Mouse (Mus musculus): Measurements from ENCODE around the gene Caprin2. TPM values are rescaled to one million over a fixed set of nuclear protein-coding genes. Genes with fewer than 3 reads are reported as not detected.
A peak's percentile ranks its signal among the peaks of the same experiment; 100 is the strongest.

The Caprin2 gene
- polyA plus RNA-seq, 1 experiment from 2014 or later: 10.5 TPM

DNA sequence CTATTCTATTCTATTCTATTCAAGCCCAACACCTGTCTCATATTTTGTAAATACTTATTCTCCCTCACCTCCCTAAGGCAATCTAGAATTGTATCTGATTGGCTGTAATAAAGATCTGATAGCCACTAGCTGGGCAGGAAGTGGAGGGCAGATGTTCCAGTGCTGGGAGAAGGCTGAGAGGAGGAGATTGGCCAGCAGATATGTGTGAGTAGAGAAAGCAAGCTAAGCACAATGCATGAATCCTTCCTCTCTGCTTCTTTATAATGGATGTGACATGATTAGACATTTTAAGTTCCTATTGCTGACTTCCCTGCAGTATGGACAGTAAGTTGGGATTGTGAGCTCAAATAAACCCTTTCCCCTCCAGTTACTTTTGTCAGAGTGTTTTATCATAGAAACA, 57.6 kb downstream of the Caprin2 start:
- H3K9ac ChIP-seq (ENCODE audit: low read length): no peak overlapping the region
- H3K27ac ChIP-seq (replicated peaks in 1 of 2; ENCODE audit: control insufficient read depth in 1 of 2, insufficient read depth in 1 of 2, low read depth in 2 of 2, low read length in 2 of 2): no peak overlapping the region
- H3K4me3 ChIP-seq (ENCODE audit: control insufficient read depth in 1 of 2, insufficient read depth in 1 of 2, low read depth in 1 of 2, low read length in 2 of 2): no peak overlapping the region
- no peaks in the 10 kb centered on the region for H3K4me1 ChIP-seq (ENCODE audit: control insufficient read depth in 2 of 2, insufficient read depth in 2 of 2, low read length in 2 of 2)
- no peak overlapping the region for H3K4me2 ChIP-seq (ENCODE audit: low read length)
- no peaks in the 10 kb centered on the region for H3K9me3 ChIP-seq (ENCODE audit: control insufficient read depth, low read length)
- H3K27me3 ChIP-seq (ENCODE audit: control insufficient read depth, insufficient read depth, low read length): no peaks in the 10 kb centered on the region
- no peak for ATAC-seq (ENCODE audit: insufficient number of reproducible peaks, insufficient read depth, low FRiP score, low read depth)
- H3K36me3 ChIP-seq (ENCODE audit: control insufficient read depth, insufficient read depth, low read length): no peaks in the 10 kb centered on the region

DNA sequence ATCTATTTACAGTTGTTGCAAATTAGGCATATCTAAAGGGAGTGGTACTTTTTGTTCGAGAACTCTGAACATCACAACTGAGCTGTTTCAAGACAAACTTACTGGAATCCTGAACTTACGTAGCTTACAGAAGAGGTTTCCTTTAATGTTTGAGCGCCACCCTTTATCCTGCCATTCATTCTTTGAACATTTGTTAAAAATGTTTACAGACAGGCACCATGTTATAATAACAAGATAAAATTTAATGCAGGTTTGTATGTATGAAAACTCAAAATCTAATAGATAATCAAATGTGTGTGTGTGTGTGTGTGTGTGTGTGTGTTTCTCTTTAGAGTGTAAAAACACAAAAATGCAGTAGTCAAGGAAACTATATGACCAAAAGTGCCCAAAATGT, 64.3 kb downstream of the Caprin2 start:
- H3K4me2 ChIP-seq (ENCODE audit: low read length): peak overlapping the region; percentile 86
- ATAC-seq (ENCODE audit: insufficient number of reproducible peaks, insufficient read depth, low FRiP score, low read depth): no peak
- peak overlapping the region; percentile 73 to 76 for H3K4me3 ChIP-seq (ENCODE audit: control insufficient read depth in 1 of 2, insufficient read depth in 1 of 2, low read depth in 1 of 2, low read length in 2 of 2)
- 0 out of 4 replicates have a peak overlapping the region, but pooled peaks of 1 of the 2 experiments have one; percentile 55 for H3K27ac ChIP-seq (replicated peaks in 1 of 2; ENCODE audit: control insufficient read depth in 1 of 2, insufficient read depth in 1 of 2, low read depth in 2 of 2, low read length in 2 of 2)
- no peaks in the 10 kb centered on the region for H3K4me1 ChIP-seq (ENCODE audit: control insufficient read depth in 2 of 2, insufficient read depth in 2 of 2, low read length in 2 of 2)
- H3K27me3 ChIP-seq (ENCODE audit: control insufficient read depth, insufficient read depth, low read length): no peaks in the 10 kb centered on the region
- no peak overlapping the region; the same call in 1 of the 2 replicates for H3K9ac ChIP-seq (ENCODE audit: low read length)
- no peaks in the 10 kb centered on the region for H3K9me3 ChIP-seq (ENCODE audit: control insufficient read depth, low read length)
- no peaks in the 10 kb centered on the region for H3K36me3 ChIP-seq (ENCODE audit: control insufficient read depth, insufficient read depth, low read length)
- WGBS: 32% methylated on average over 3 of the region's 3 CpGs

- Histone ChIP-seq H3K9me3 (ENCODE audit: control insufficient read depth, low read length) (no peaks in the 10 kb centered on the region), H3K9ac (ENCODE audit: low read length) (peak within 1 kb of the TSS; percentile 84), H3K4me2 (ENCODE audit: low read length) (peak within 1 kb of the TSS; percentile 86), H3K36me3 (ENCODE audit: control insufficient read depth, insufficient read depth, low read length) (no peaks in the 10 kb centered on the region), H3K4me1 (ENCODE audit: control insufficient read depth in 2 of 2, insufficient read depth in 2 of 2, low read length in 2 of 2) (no peaks in the 10 kb centered on the region), H3K4me3 (ENCODE audit: control insufficient read depth in 1 of 2, insufficient read depth in 1 of 2, low read depth in 1 of 2, low read length in 2 of 2) (peak within 1 kb of the TSS; percentile 73 to 76), H3K27ac (replicated peaks in 1 of 2; ENCODE audit: control insufficient read depth in 1 of 2, insufficient read depth in 1 of 2, low read depth in 2 of 2, low read length in 2 of 2) (peak within 1 kb of the TSS in 1 of 2 experiments; percentile 55; a peak in 1 of 4 replicates), H3K27me3 (ENCODE audit: control insufficient read depth, insufficient read depth, low read length) (no peaks in the 10 kb centered on the region)
- under 1% methylated on average over 47 of the region's 47 CpGs for WGBS
- ATAC-seq (ENCODE audit: insufficient number of reproducible peaks, insufficient read depth, low FRiP score, low read depth): peak; percentile 95
Measured at GRCm38 (mm10) chr6:148830748-148831727, 65.0 kb downstream of the Caprin2 start, which contains the start of gene Ipo8. TSS of gene Ipo8 (minus strand) at chr6:148831467.

- peak overlapping the region; percentile 73 to 76 for H3K4me3 ChIP-seq (ENCODE audit: control insufficient read depth in 1 of 2, insufficient read depth in 1 of 2, low read depth in 1 of 2, low read length in 2 of 2)
- H3K27ac ChIP-seq (replicated peaks in 1 of 2; ENCODE audit: control insufficient read depth in 1 of 2, insufficient read depth in 1 of 2, low read depth in 2 of 2, low read length in 2 of 2): no peak overlapping the region
- 5% methylated on average over 3 of the region's 3 CpGs for WGBS
- H3K9me3 ChIP-seq (ENCODE audit: control insufficient read depth, low read length): no peaks in the 10 kb centered on the region
- peak overlapping the region; percentile 84 for H3K9ac ChIP-seq (ENCODE audit: low read length)
- no peaks in the 10 kb centered on the region for H3K4me1 ChIP-seq (ENCODE audit: control insufficient read depth in 2 of 2, insufficient read depth in 2 of 2, low read length in 2 of 2)
- no peaks in the 10 kb centered on the region for H3K27me3 ChIP-seq (ENCODE audit: control insufficient read depth, insufficient read depth, low read length)
- ATAC-seq (ENCODE audit: insufficient number of reproducible peaks, insufficient read depth, low FRiP score, low read depth): no peak
- peak overlapping the region; percentile 86 for H3K4me2 ChIP-seq (ENCODE audit: low read length)
- H3K36me3 ChIP-seq (ENCODE audit: control insufficient read depth, insufficient read depth, low read length): no peaks in the 10 kb centered on the region
Measured at GRCm38 (mm10) chr6:148830355-148830747, 65.7 kb downstream of the Caprin2 start.

GRCm38 (mm10) chr6:148826119-148826518, 69.9 kb downstream of the Caprin2 start:
- H3K4me1 ChIP-seq (ENCODE audit: control insufficient read depth in 2 of 2, insufficient read depth in 2 of 2, low read length in 2 of 2): no peaks in the 10 kb centered on the region
- no peaks in the 10 kb centered on the region for H3K9me3 ChIP-seq (ENCODE audit: control insufficient read depth, low read length)
- ATAC-seq (ENCODE audit: insufficient number of reproducible peaks, insufficient read depth, low FRiP score, low read depth): no peak
- peaks cover 27% of the 10 kb centered on the region for H3K36me3 ChIP-seq (ENCODE audit: control insufficient read depth, insufficient read depth, low read length)
- no peak overlapping the region for H3K27ac ChIP-seq (replicated peaks in 1 of 2; ENCODE audit: control insufficient read depth in 1 of 2, insufficient read depth in 1 of 2, low read depth in 2 of 2, low read length in 2 of 2)
- H3K4me2 ChIP-seq (ENCODE audit: low read length): no peak overlapping the region
- 85% methylated on average over 4 of the region's 4 CpGs for WGBS
- H3K27me3 ChIP-seq (ENCODE audit: control insufficient read depth, insufficient read depth, low read length): no peaks in the 10 kb centered on the region
- no peak overlapping the region for H3K4me3 ChIP-seq (ENCODE audit: control insufficient read depth in 1 of 2, insufficient read depth in 1 of 2, low read depth in 1 of 2, low read length in 2 of 2)
- no peak overlapping the region for H3K9ac ChIP-seq (ENCODE audit: low read length)

- Histone ChIP-seq H3K27ac (replicated peaks in 1 of 2; ENCODE audit: control insufficient read depth in 1 of 2, insufficient read depth in 1 of 2, low read depth in 2 of 2, low read length in 2 of 2) (no peak overlapping the region), H3K9me3 (ENCODE audit: control insufficient read depth, low read length) (no peaks in the 10 kb centered on the region), H3K4me3 (ENCODE audit: control insufficient read depth in 1 of 2, insufficient read depth in 1 of 2, low read depth in 1 of 2, low read length in 2 of 2) (no peak overlapping the region), H3K4me1 (ENCODE audit: control insufficient read depth in 2 of 2, insufficient read depth in 2 of 2, low read length in 2 of 2) (no peaks in the 10 kb centered on the region), H3K9ac (ENCODE audit: low read length) (no peak overlapping the region), H3K4me2 (ENCODE audit: low read length) (no peak overlapping the region), H3K36me3 (ENCODE audit: control insufficient read depth, insufficient read depth, low read length) (peaks cover 78% of the 10 kb centered on the region), H3K27me3 (ENCODE audit: control insufficient read depth, insufficient read depth, low read length) (no peaks in the 10 kb centered on the region)
- 86% methylated on average over 4 of the region's 4 CpGs for WGBS
- ATAC-seq (ENCODE audit: insufficient number of reproducible peaks, insufficient read depth, low FRiP score, low read depth): no peak
Measured at GRCm38 (mm10) chr6:148818624-148819343, 77.3 kb downstream of the Caprin2 start.

- no peak for ATAC-seq (ENCODE audit: insufficient number of reproducible peaks, insufficient read depth, low FRiP score, low read depth)
- H3K36me3 ChIP-seq (ENCODE audit: control insufficient read depth, insufficient read depth, low read length): peaks cover 76% of the 10 kb centered on the region
- H3K4me3 ChIP-seq (ENCODE audit: control insufficient read depth in 1 of 2, insufficient read depth in 1 of 2, low read depth in 1 of 2, low read length in 2 of 2): no peak overlapping the region
- H3K27ac ChIP-seq (replicated peaks in 1 of 2; ENCODE audit: control insufficient read depth in 1 of 2, insufficient read depth in 1 of 2, low read depth in 2 of 2, low read length in 2 of 2): no peak overlapping the region
- no peak overlapping the region for H3K9ac ChIP-seq (ENCODE audit: low read length)
- 82% methylated on average over 5 of the region's 5 CpGs for WGBS
- H3K4me1 ChIP-seq (ENCODE audit: control insufficient read depth in 2 of 2, insufficient read depth in 2 of 2, low read length in 2 of 2): no peaks in the 10 kb centered on the region
- H3K27me3 ChIP-seq (ENCODE audit: control insufficient read depth, insufficient read depth, low read length): no peaks in the 10 kb centered on the region
- H3K4me2 ChIP-seq (ENCODE audit: low read length): no peak overlapping the region
- H3K9me3 ChIP-seq (ENCODE audit: control insufficient read depth, low read length): no peaks in the 10 kb centered on the region
Measured at GRCm38 (mm10) chr6:148816751-148817150, 79.3 kb downstream of the Caprin2 start.
